Comparison of ENCODE assay signal across 23 mouse cellular contexts in the genomic region with DNA sequence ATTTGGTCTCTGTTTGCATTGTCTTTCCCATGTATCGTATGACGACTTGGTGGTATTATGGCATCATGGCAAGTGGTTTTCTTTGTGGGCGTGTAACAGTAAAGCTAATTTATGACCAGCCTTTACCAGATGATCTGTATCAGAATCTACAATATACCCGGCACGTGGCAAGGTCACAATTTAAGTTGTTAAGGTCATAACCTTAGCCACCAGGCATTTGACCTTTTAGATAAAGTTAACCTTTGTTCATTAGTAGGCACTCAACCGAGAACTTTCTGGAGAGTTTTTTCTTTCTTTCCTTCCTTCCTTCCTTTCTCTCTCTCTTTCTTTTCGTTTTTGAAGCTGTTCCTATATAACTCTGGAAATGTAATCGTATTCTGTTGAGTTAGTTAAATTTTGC. TPM values are rescaled to one million over a fixed set of nuclear protein-coding genes. Genes with fewer than 3 reads are reported as not detected.
A peak's percentile ranks its signal among the peaks of the same experiment; 100 is the strongest.
DNase-seq lines count a peak whose midpoint lies in the region; ATAC-seq and TF ChIP-seq lines count a peak whose summit lies in the region.
"Had no signal": no experiment of that assay in that cellular context is flagged by ENCODE, and none has a peak within 500 bp of the region (broad histone marks: within the 10 kb centered on the region; RNA-seq: fewer than 3 reads in every experiment).

No protein-coding gene starts in this region.

- WGBS in forebrain, embryonic 14.5 days, result 70% methylated on average over 8 of the region's 8 CpGs
- 64% methylated on average over 8 of the region's 8 CpGs for WGBS in forebrain, embryonic 12.5 days
- WGBS in embryonic facial prominence, embryonic 10.5 days, result 41% methylated on average over 8 of the region's 8 CpGs

- peak overlapping the region; percentile 0; the same call in 1 of the 2 replicates for H3K4me2 ChIP-seq in forebrain, embryonic 14.5 days (ENCODE audit: low read length)
- no peak overlapping the region for H3K4me2 ChIP-seq in forebrain, embryonic 12.5 days
- H3K4me2 ChIP-seq: embryonic facial prominence, embryonic 15.5 days; heart, embryonic 12.5 days had no signal

- H3K4me3 ChIP-seq in forebrain, embryonic 14.5 days (ENCODE audit: low read depth, low read length), result no peak overlapping the region
- H3K4me3 ChIP-seq in forebrain, embryonic 12.5 days (replicated peaks), result no peak overlapping the region
- H3K4me3 ChIP-seq in gastrocnemius, adult 2 months, result no peak overlapping the region
- H3K4me3 ChIP-seq in layer of hippocampus, adult 2 months, result peak overlapping the region; percentile 77
- no peak overlapping the region for H3K4me3 ChIP-seq in embryonic facial prominence, embryonic 10.5 days
- H3K4me3 ChIP-seq: embryonic facial prominence, embryonic 15.5 days; erythroblast, embryonic 14.5 days; heart, adult 2 months; heart, embryonic 12.5 days; hindbrain, embryonic 10.5 days; hindbrain, embryonic 15.5 days had no signal

- H3K4me1 ChIP-seq in forebrain, embryonic 14.5 days (ENCODE audit: control insufficient read depth, insufficient read depth, low read length), result peaks cover 37% of the 10 kb centered on the region
- peaks cover 24% of the 10 kb centered on the region for H3K4me1 ChIP-seq in forebrain, embryonic 12.5 days
- H3K4me1 ChIP-seq in embryonic facial prominence, embryonic 10.5 days, result no peaks in the 10 kb centered on the region
- H3K4me1 ChIP-seq: hindbrain, embryonic 10.5 days had no signal

- H3K36me3 ChIP-seq in forebrain, embryonic 14.5 days (ENCODE audit: control insufficient read depth, insufficient read depth, low read length), result peaks cover 24% of the 10 kb centered on the region
- peaks cover 33% of the 10 kb centered on the region for H3K36me3 ChIP-seq in forebrain, embryonic 12.5 days (replicated peaks)
- H3K36me3 ChIP-seq in embryonic facial prominence, embryonic 10.5 days (replicated peaks), result peaks cover 16% of the 10 kb centered on the region
- H3K36me3 ChIP-seq: hindbrain, embryonic 15.5 days had no signal

- intact Hi-C loops in gastrocnemius, adult 2 months (cut with DNase I), result no loop called here

- no peak overlapping the region for H3K9ac ChIP-seq in forebrain, embryonic 14.5 days (ENCODE audit: low read length)
- no peak overlapping the region for H3K9ac ChIP-seq in forebrain, embryonic 12.5 days
- H3K9ac ChIP-seq: embryonic facial prominence, embryonic 15.5 days; heart, embryonic 12.5 days; hindbrain, embryonic 15.5 days had no signal

- no peaks in the 10 kb centered on the region for H3K27me3 ChIP-seq in forebrain, embryonic 14.5 days (replicated peaks; ENCODE audit: control insufficient read depth, insufficient read depth, low read length)
- H3K27me3 ChIP-seq in forebrain, embryonic 12.5 days, result no peaks in the 10 kb centered on the region; the same call in 1 of the 2 replicates
- H3K27me3 ChIP-seq in embryonic facial prominence, embryonic 10.5 days (replicated peaks; ENCODE audit: low read depth, poor library complexity, severe bottlenecking), result peaks cover 94% of the 10 kb centered on the region
- H3K27me3 ChIP-seq: embryonic facial prominence, embryonic 15.5 days; heart, embryonic 12.5 days; hindbrain, embryonic 15.5 days had no signal

- TF ChIP-seq CTCF in gastrocnemius, adult 2 months (IDR thresholded peaks at IDR 0.05), result no peak
- TF ChIP-seq CTCF in layer of hippocampus, adult 2 months (conservative IDR thresholded peaks at IDR 0.05), result no peak

- ATAC-seq in forebrain, embryonic 14.5 days, result no peak
- no peak for ATAC-seq in forebrain, embryonic 12.5 days (ENCODE audit: low FRiP score)
- ATAC-seq: CD4-positive, CD25-positive, alpha-beta regulatory T cell, adult 4 months; inflammation-experienced regulatory T-cells, adult 6 months; intestine, postnatal 0 days had no signal

- DNase-seq in forebrain, embryonic 14.5 days (ENCODE audit: low spot score), result no peak
- no peak for DNase-seq in gastrocnemius, adult 2 months
- DNase-seq in gastrocnemius, postnatal 25 days, result no peak
- DNase-seq in layer of hippocampus, adult 2 months (ENCODE audit: low spot score in 2 of 2), result no peak
- DNase-seq in layer of hippocampus, adult 9-11 months, result no peak
- DNase-seq in embryo, embryonic 9.5 days (ENCODE audit: extremely low spot score), result peak; percentile 39
- no peak for DNase-seq in embryonic facial prominence, embryonic 10.5 days (ENCODE audit: low spot score)
- DNase-seq: adrenal gland, postnatal 10 days; B cell, adult 2 months; cerebellum, adult 2 months; heart, adult 2 months had no signal

- no peak overlapping the region for H3K27ac ChIP-seq in forebrain, embryonic 14.5 days (ENCODE audit: low read depth, low read length)
- no peak overlapping the region for H3K27ac ChIP-seq in forebrain, embryonic 12.5 days
- H3K27ac ChIP-seq in gastrocnemius, adult 2 months, result peak overlapping the region; percentile 52; the same call in 1 of the 2 replicates
- peak overlapping the region; percentile 98 for H3K27ac ChIP-seq in layer of hippocampus, adult 2 months
- H3K27ac ChIP-seq in embryonic facial prominence, embryonic 10.5 days (replicated peaks), result no peak overlapping the region
- H3K27ac ChIP-seq: embryonic facial prominence, embryonic 15.5 days; hindbrain, embryonic 10.5 days had no signal

- no peaks in the 10 kb centered on the region for H3K9me3 ChIP-seq in forebrain, embryonic 14.5 days (replicated peaks; ENCODE audit: control insufficient read depth, low read length)
- H3K9me3 ChIP-seq in forebrain, embryonic 12.5 days, result no peaks in the 10 kb centered on the region
- no peaks in the 10 kb centered on the region for H3K9me3 ChIP-seq in embryonic facial prominence, embryonic 10.5 days
- H3K9me3 ChIP-seq: embryonic facial prominence, embryonic 15.5 days; heart, embryonic 12.5 days; hindbrain, embryonic 10.5 days; hindbrain, embryonic 15.5 days had no signal

RNA-seq across cellular contexts. Expression of a gene that starts 8.7 kb away (rescaled TPM):
- 48.7 and 62.9 TPM in 2 replicates for polyA plus RNA-seq in forebrain, embryonic 14.5 days (2014; fragmentation: Nextera tagmentation; extraction: Ambion mirVana)
- 50.8 and 52.3 TPM in 2 replicates for polyA plus RNA-seq in forebrain, embryonic 12.5 days (2016; fragmentation: Nextera tagmentation; extraction: Ambion mirVana)
- not detected for total RNA-seq in gastrocnemius, adult 2 months (2021)
- under 1 TPM in 1 of 2 experiments, not detected in 1; 0.41 TPM for total RNA-seq in gastrocnemius, postnatal 25 days (2021)
- 1 to 10 TPM; 7.1 to 7.9 TPM for total RNA-seq in layer of hippocampus, adult 2 months (2021)
- 10.9 and 13.6 TPM in 2 replicates for polyA plus RNA-seq in embryonic facial prominence, embryonic 10.5 days (2016; fragmentation: Nextera tagmentation; extraction: Ambion mirVana)
- total RNA-seq: gastrocnemius, adult 8-10 months; heart, adult 2 months; heart, postnatal 25 days had no signal
- polyA plus RNA-seq: CD4-positive, CD25-positive, alpha-beta regulatory T cell, adult 4 months; erythroblast, embryonic 14.5 days; G1E; heart, adult 2 months; inflammation-experienced regulatory T-cells, adult 6 months had no signal

RNA-seq across cellular contexts. Expression of a gene that starts 14.0 kb away (rescaled TPM):
- polyA plus RNA-seq in forebrain, embryonic 14.5 days (2014; fragmentation: Nextera tagmentation; extraction: Ambion mirVana), result 71.5 and 85.9 TPM in 2 replicates
- polyA plus RNA-seq in forebrain, embryonic 12.5 days (2016; fragmentation: Nextera tagmentation; extraction: Ambion mirVana), result 62.1 and 67.2 TPM in 2 replicates
- 10 to 100 TPM; 57.0 to 57.8 TPM for total RNA-seq in gastrocnemius, adult 2 months (2021)
- 10 to 100 TPM; 54.7 to 55.0 TPM for total RNA-seq in gastrocnemius, postnatal 25 days (2021)
- total RNA-seq in layer of hippocampus, adult 2 months (2021), result 100 to 1,000 TPM; 113 to 115 TPM
- 8.0 and 17.0 TPM in 2 replicates for polyA plus RNA-seq in embryonic facial prominence, embryonic 10.5 days (2016; fragmentation: Nextera tagmentation; extraction: Ambion mirVana)

Comparison
In these comparisons a context has a peak if more than half of its experiments do, and no peak if none do; other contexts are left out.
1. H3K27ac ChIP-seq: peak in gastrocnemius, adult 2 months (single experiment) and layer of hippocampus, adult 2 months (single experiment); none in forebrain, embryonic 14.5 days (single experiment), forebrain, embryonic 12.5 days (single experiment) and embryonic facial prominence, embryonic 10.5 days (single experiment).
2. RNA of a gene that starts 8.7 kb away (total RNA-seq): 7.1 to 7.9 TPM in layer of hippocampus, adult 2 months; 0.41 TPM in gastrocnemius, postnatal 25 days and not detected in gastrocnemius, adult 2 months; every median in the first group is over 4 times any median in the second.